Mouse (Mus musculus): ENCODE measurements around the gene Rgs10. TPM values are rescaled to one million over a fixed set of nuclear protein-coding genes. Genes with fewer than 3 reads are reported as not detected.

Gene Rgs10
- total and polyA plus RNA-seq, 3 experiments = 5.4 to 7.4 (median 6.5) TPM

GRCm38 (mm10) chr7:128412071-128412833 lies 6.3 kb downstream of the Rgs10 start:
- H3K36me3 ChIP-seq (replicated peaks in 1 of 2; ENCODE audit: control insufficient read depth in 1 of 2, insufficient read depth in 1 of 2, low read length in 1 of 2) = no peaks in the 10 kb centered on the region
- TF ChIP-seq MAZ (IDR thresholded peaks at IDR 0.05; ENCODE audit: low read depth, low read length) (no peak), MAFK (IDR thresholded peaks at IDR 0.05; ENCODE audit: insufficient replicate concordance, low read length) (no peak), MEF2A (IDR thresholded peaks at IDR 0.05; ENCODE audit: borderline replicate concordance, low read depth, low read length) (no peak), MYC (IDR thresholded peaks at IDR 0.05; ENCODE audit: low read depth, low read length) (no peak), ZMIZ1 (IDR thresholded peaks at IDR 0.05; ENCODE audit: low read depth, low read length) (no peak), ZKSCAN1 (IDR thresholded peaks at IDR 0.05; ENCODE audit: borderline replicate concordance, low read depth, low read length) (no peak), TCF12 (IDR thresholded peaks at IDR 0.05; ENCODE audit: low read depth, low read length) (no peak), ELF1 (IDR thresholded peaks at IDR 0.05; ENCODE audit: low read depth, low read length) (no peak), CTCF (conservative IDR thresholded peaks at IDR 0.05 in 1 of 2, IDR thresholded peaks at IDR 0.05 in 1 of 2; ENCODE audit: low read depth in 2 of 2, low read length in 2 of 2) (no peak), KAT2A (IDR thresholded peaks at IDR 0.05; ENCODE audit: insufficient replicate concordance, low read length) (no peak), SIN3A (IDR thresholded peaks at IDR 0.05; ENCODE audit: low read length) (no peak)
- dilution Hi-C loops (cut with MboI; ENCODE audit: extremely low pct_ligation_motif_present, extremely low pct_unique_long_range_greater_than_20kb, low sequenced_read_pairs) = no loop called here

GRCm38 (mm10) chr7:128410708-128411413 lies 7.7 kb downstream of the Rgs10 start:
- Histone ChIP-seq H3K36me3 (replicated peaks in 1 of 2; ENCODE audit: control insufficient read depth in 1 of 2, insufficient read depth in 1 of 2, low read length in 1 of 2) (no peaks in the 10 kb centered on the region), H3K27me3 (replicated peaks) (peaks cover 10% of the 10 kb centered on the region), H3K4me3 (replicated peaks in 1 of 3; ENCODE audit: low read depth in 2 of 3, low read length in 2 of 3, poor library complexity in 1 of 3) (no peak overlapping the region), H3K9me3 (replicated peaks; ENCODE audit: low read length) (no peaks in the 10 kb centered on the region), H3K27ac (ENCODE audit: insufficient read depth, low read depth) (no peak overlapping the region), H3K4me2 (ENCODE audit: insufficient read depth, low read depth, poor library complexity, severe bottlenecking) (no peak overlapping the region), H3K4me1 (ENCODE audit: control insufficient read depth in 1 of 2, insufficient read depth in 2 of 2) (no peaks in the 10 kb centered on the region), H3K9ac (ENCODE audit: insufficient read depth, low read depth) (no peak overlapping the region), H3K79me2 (replicated peaks; ENCODE audit: control insufficient read depth, extremely low read depth, insufficient read depth, poor library complexity, severe bottlenecking) (no peaks in the 10 kb centered on the region)
- dilution Hi-C loops (cut with MboI; ENCODE audit: extremely low pct_ligation_motif_present, extremely low pct_unique_long_range_greater_than_20kb, low sequenced_read_pairs) (no loop called here), in situ Hi-C loops (cut with MboI; ENCODE audit: low pct_ligation_motif_present, low pct_unique_long_range_greater_than_20kb, low sequenced_read_pairs) (no loop called here)
- no peak for TF ChIP-seq MEF2A (IDR thresholded peaks at IDR 0.05; ENCODE audit: borderline replicate concordance, low read depth, low read length)
- TF ChIP-seq CHD1 (IDR thresholded peaks at IDR 0.05; ENCODE audit: low read depth, low read length) = no peak
- no peak for TF ChIP-seq RCOR1 (conservative IDR thresholded peaks at IDR 0.05; ENCODE audit: low read depth, low read length)
- no peak for TF ChIP-seq MXI1 (IDR thresholded peaks at IDR 0.05; ENCODE audit: low read depth, low read length)
- no peak for TF ChIP-seq ZC3H11A (IDR thresholded peaks at IDR 0.05; ENCODE audit: low read depth, low read length)
- DNase-seq (ENCODE audit: extremely low read depth) = no peak

More at GRCm38 (mm10) chr7:128412071-128412833, 6.3 kb downstream of the Rgs10 start:
- no peak overlapping the region for H3K9ac ChIP-seq (ENCODE audit: insufficient read depth, low read depth)
- DNase-seq (ENCODE audit: extremely low read depth) = no peak
- no peak overlapping the region for H3K27ac ChIP-seq (ENCODE audit: insufficient read depth, low read depth)
- H3K27me3 ChIP-seq (replicated peaks) = peaks cover 24% of the 10 kb centered on the region
- peaks cover 0 to 1% of the 10 kb centered on the region in 2 experiments; a peak in 1 of 4 replicates for H3K4me1 ChIP-seq (ENCODE audit: control insufficient read depth in 1 of 2, insufficient read depth in 2 of 2)
- no peak overlapping the region for H3K4me2 ChIP-seq (ENCODE audit: insufficient read depth, low read depth, poor library complexity, severe bottlenecking)
- no peaks in the 10 kb centered on the region for H3K9me3 ChIP-seq (replicated peaks; ENCODE audit: low read length)
- H3K79me2 ChIP-seq (replicated peaks; ENCODE audit: control insufficient read depth, extremely low read depth, insufficient read depth, poor library complexity, severe bottlenecking) = no peaks in the 10 kb centered on the region
- no peak overlapping the region for H3K4me3 ChIP-seq (replicated peaks in 1 of 3; ENCODE audit: low read depth in 2 of 3, low read length in 2 of 3, poor library complexity in 1 of 3)
- in situ Hi-C loops (cut with MboI; ENCODE audit: low pct_ligation_motif_present, low pct_unique_long_range_greater_than_20kb, low sequenced_read_pairs) = no loop called here

Data from CH12.LX (cell line).